Mouse (Mus musculus): Measurements from ENCODE around the gene Pfdn2. TPM values are rescaled to one million over a fixed set of nuclear protein-coding genes. Genes with fewer than 3 reads are reported as not detected.

Pfdn2 gene
- polyA plus RNA-seq, 1 experiment from 2014 or later = 40.0 TPM

DNA sequence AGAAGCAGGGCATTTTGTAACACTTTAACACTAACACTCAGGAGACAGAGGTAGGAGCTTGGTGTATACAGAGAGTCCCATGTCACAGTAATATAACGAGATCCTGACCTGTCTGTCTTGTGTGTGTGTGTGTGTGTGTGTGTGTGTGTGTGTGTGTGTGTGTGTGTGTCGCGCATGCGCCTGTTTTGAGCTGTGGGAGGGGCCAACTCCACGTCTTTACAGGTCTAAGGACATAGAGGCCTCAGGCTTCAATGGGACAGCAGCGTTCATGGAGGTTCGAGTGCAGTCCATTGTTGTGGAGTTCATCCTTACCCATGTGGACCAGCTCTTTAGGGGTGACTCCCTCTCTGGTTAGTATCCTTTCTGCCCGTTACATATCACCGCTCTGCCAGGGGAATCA, 57.5 kb downstream of the Pfdn2 start:
- H3K4me2 ChIP-seq = no peak overlapping the region
- ATAC-seq (ENCODE audit: insufficient read depth) (no peak), DNase-seq (no peak)
- no peak for TF ChIP-seq CTCF (IDR thresholded peaks at IDR 0.05; ENCODE audit: low read depth)
- no peaks in the 10 kb centered on the region for H3K36me3 ChIP-seq (ENCODE audit: insufficient read depth)
- no peak overlapping the region for H3K27ac ChIP-seq (ENCODE audit: low read depth)
- 73% methylated on average over 9 of the region's 9 CpGs for WGBS
- H3K9me3 ChIP-seq (ENCODE audit: low read depth, low read length) = no peaks in the 10 kb centered on the region
- no peak overlapping the region for H3K9ac ChIP-seq
- no peaks in the 10 kb centered on the region for H3K27me3 ChIP-seq (ENCODE audit: insufficient read depth, low read length)
- no peaks in the 10 kb centered on the region for H3K4me1 ChIP-seq (ENCODE audit: insufficient read depth)
- no peak overlapping the region for H3K4me3 ChIP-seq (ENCODE audit: low read depth, low read length)

DNA sequence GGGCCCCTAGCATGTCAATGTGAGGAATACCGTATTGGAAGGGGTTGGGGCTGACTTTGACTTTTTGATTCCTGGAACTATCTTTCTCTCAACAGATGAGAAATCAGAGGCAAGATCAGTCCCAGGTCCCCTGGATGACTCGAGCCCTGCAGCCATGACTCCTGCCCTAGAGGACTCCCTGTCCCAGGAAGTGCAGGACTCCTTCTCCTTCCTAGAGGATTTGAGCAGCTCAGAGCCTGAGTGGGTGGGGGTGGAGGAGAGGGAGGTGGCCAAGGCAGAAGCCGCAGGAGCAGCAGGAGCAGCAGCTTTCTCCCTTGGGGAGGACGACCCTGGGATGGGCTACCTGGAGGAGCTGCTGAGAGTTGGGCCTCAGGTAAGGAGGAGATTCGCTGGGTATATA, 61.8 kb downstream of the Pfdn2 start:
- Histone ChIP-seq H3K4me2 (no peak overlapping the region), H3K36me3 (ENCODE audit: insufficient read depth) (no peaks in the 10 kb centered on the region), H3K27me3 (ENCODE audit: insufficient read depth, low read length) (no peaks in the 10 kb centered on the region), H3K9me3 (ENCODE audit: low read depth, low read length) (no peaks in the 10 kb centered on the region), H3K9ac (no peak overlapping the region), H3K4me3 (ENCODE audit: low read depth, low read length) (no peak overlapping the region), H3K27ac (ENCODE audit: low read depth) (no peak overlapping the region), H3K4me1 (ENCODE audit: insufficient read depth) (no peaks in the 10 kb centered on the region)
- 64% methylated on average over 5 of the region's 5 CpGs for WGBS
- TF ChIP-seq CTCF (IDR thresholded peaks at IDR 0.05; ENCODE audit: low read depth) = no peak
- DNase-seq (no peak), ATAC-seq (ENCODE audit: insufficient read depth) (no peak)

Other genes with a start within 250 kb of the Pfdn2 start
- 2.0 and 2.2 TPM in 2 replicates for gene Cfap126, start 231.8 kb upstream of the Pfdn2 start, polyA plus RNA-seq (2014; fragmentation: Nextera tagmentation; extraction: Ambion mirVana)
- gene Sdhc, start 195.1 kb upstream of the Pfdn2 start, polyA plus RNA-seq (2014; fragmentation: Nextera tagmentation; extraction: Ambion mirVana) = 281 and 304 TPM in 2 replicates
- gene Mpz, start 195.0 kb upstream of the Pfdn2 start, polyA plus RNA-seq (2014; fragmentation: Nextera tagmentation; extraction: Ambion mirVana) = 0.24 and 0.49 TPM in 2 replicates
- 5.7 and 6.0 TPM in 2 replicates for gene Pcp4l1, start 149.4 kb upstream of the Pfdn2 start, polyA plus RNA-seq (2014; fragmentation: Nextera tagmentation; extraction: Ambion mirVana)
- 0.13 and 0.23 TPM in 2 replicates for gene Nr1i3, start 131.7 kb upstream of the Pfdn2 start, polyA plus RNA-seq (2014; fragmentation: Nextera tagmentation; extraction: Ambion mirVana)
- 33.7 and 37.9 TPM in 2 replicates for gene Tomm40l, start 123.2 kb upstream of the Pfdn2 start, polyA plus RNA-seq (2014; fragmentation: Nextera tagmentation; extraction: Ambion mirVana)
- 1.6 and 3.7 TPM in 2 replicates for gene Apoa2, start 120.6 kb upstream of the Pfdn2 start, polyA plus RNA-seq (2014; fragmentation: Nextera tagmentation; extraction: Ambion mirVana)
- 44.2 and 47.3 TPM in 2 replicates for gene Fcer1g, start 111.3 kb upstream of the Pfdn2 start, polyA plus RNA-seq (2014; fragmentation: Nextera tagmentation; extraction: Ambion mirVana)
- gene Adamts4, start 95.2 kb upstream of the Pfdn2 start, polyA plus RNA-seq (2014; fragmentation: Nextera tagmentation; extraction: Ambion mirVana) = 6.6 and 7.5 TPM in 2 replicates
- 244 and 250 TPM in 2 replicates for gene Ndufs2, start 94.3 kb upstream of the Pfdn2 start, polyA plus RNA-seq (2014; fragmentation: Nextera tagmentation; extraction: Ambion mirVana)
- 80.3 and 94.3 TPM in 2 replicates for gene B4galt3, start 75.3 kb upstream of the Pfdn2 start, polyA plus RNA-seq (2014; fragmentation: Nextera tagmentation; extraction: Ambion mirVana)
- gene Ppox, start 64.5 kb upstream of the Pfdn2 start, polyA plus RNA-seq (2014; fragmentation: Nextera tagmentation; extraction: Ambion mirVana) = 50.9 and 51.7 TPM in 2 replicates
- gene Usp21, start 57.7 kb upstream of the Pfdn2 start, polyA plus RNA-seq (2014; fragmentation: Nextera tagmentation; extraction: Ambion mirVana) = 73.9 and 86.0 TPM in 2 replicates
- gene Ufc1, start 50.6 kb upstream of the Pfdn2 start, polyA plus RNA-seq (2014; fragmentation: Nextera tagmentation; extraction: Ambion mirVana) = 107 and 108 TPM in 2 replicates
- gene Dedd, start 16.5 kb upstream of the Pfdn2 start, polyA plus RNA-seq (2014; fragmentation: Nextera tagmentation; extraction: Ambion mirVana) = 48.8 and 48.9 TPM in 2 replicates
- 27.5 and 30.1 TPM in 2 replicates for gene Nit1, start within 50 bp of the Pfdn2 start, polyA plus RNA-seq (2014; fragmentation: Nextera tagmentation; extraction: Ambion mirVana)
- 1.0 and 1.5 TPM in 2 replicates for gene Klhdc9, start 15.1 kb downstream of the Pfdn2 start, polyA plus RNA-seq (2014; fragmentation: Nextera tagmentation; extraction: Ambion mirVana)
- 2.3 and 2.4 TPM in 2 replicates for gene Nectin4, start 24.4 kb downstream of the Pfdn2 start, polyA plus RNA-seq (2014; fragmentation: Nextera tagmentation; extraction: Ambion mirVana)
- 0.91 and 1.6 TPM in 2 replicates for gene Arhgap30, start 43.3 kb downstream of the Pfdn2 start, polyA plus RNA-seq (2014; fragmentation: Nextera tagmentation; extraction: Ambion mirVana)
- 81.0 and 81.9 TPM in 2 replicates for gene Usf1, start 65.6 kb downstream of the Pfdn2 start, polyA plus RNA-seq (2014; fragmentation: Nextera tagmentation; extraction: Ambion mirVana)
- gene Tstd1, start 73.2 kb downstream of the Pfdn2 start, polyA plus RNA-seq (2014; fragmentation: Nextera tagmentation; extraction: Ambion mirVana) = 2.0 and 3.4 TPM in 2 replicates
- gene F11r, start 91.9 kb downstream of the Pfdn2 start, polyA plus RNA-seq (2014; fragmentation: Nextera tagmentation; extraction: Ambion mirVana) = 83.6 and 91.3 TPM in 2 replicates
- 10.1 and 11.0 TPM in 2 replicates for gene Alyref2, start 157.8 kb downstream of the Pfdn2 start, polyA plus RNA-seq (2014; fragmentation: Nextera tagmentation; extraction: Ambion mirVana)
- not detected in 2 replicates for gene Itln1, start 189.6 kb downstream of the Pfdn2 start, polyA plus RNA-seq (2014; fragmentation: Nextera tagmentation; extraction: Ambion mirVana)
- gene Cd244a, start 213.5 kb downstream of the Pfdn2 start, polyA plus RNA-seq (2014; fragmentation: Nextera tagmentation; extraction: Ambion mirVana) = 0.31 TPM in 1 of 2 replicates, not detected in the other

Measured in lung, embryonic 14.5 days (tissue).